Mouse (Mus musculus) c-Kit-negative CD71-positive TER-119-positive erythroid progenitor cells, embryonic 14.5 days (primary cell): ENCODE results near the gene Dnajb6.
"Not testable (repeated sequence)": the region's sequence is repeated elsewhere in the genome, so short reads cannot be mapped to it uniquely, and the experiment has no call there.

ENCODE experiments used
- DNase-seq: peaks from one replicate; pipeline ENCODE4 v3.0.0-alpha.2; 2013; ENCODE audit warnings: low read depth, low spot score

Dnajb6 gene

DNA sequence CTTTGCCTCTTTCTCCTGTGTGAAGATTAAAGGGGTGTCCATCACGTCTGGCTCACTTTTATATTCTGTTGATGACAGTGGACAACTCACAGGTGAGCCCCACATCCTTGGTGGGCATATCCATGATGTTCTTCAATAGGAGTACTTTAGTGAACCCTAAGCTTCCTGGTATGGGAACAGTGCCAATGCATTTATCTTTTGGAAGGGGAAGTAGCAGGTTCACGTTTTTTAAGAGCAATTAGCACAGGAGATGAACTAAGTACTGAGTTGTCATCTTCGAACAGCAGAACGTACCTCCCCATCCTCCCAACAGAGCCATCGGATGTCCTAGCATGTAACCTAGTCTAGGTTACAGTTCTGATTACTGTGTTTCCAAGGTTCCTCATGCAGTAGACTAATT lies 23.8 kb downstream of the Dnajb6 start:
- DNase-seq = no peak

DNA sequence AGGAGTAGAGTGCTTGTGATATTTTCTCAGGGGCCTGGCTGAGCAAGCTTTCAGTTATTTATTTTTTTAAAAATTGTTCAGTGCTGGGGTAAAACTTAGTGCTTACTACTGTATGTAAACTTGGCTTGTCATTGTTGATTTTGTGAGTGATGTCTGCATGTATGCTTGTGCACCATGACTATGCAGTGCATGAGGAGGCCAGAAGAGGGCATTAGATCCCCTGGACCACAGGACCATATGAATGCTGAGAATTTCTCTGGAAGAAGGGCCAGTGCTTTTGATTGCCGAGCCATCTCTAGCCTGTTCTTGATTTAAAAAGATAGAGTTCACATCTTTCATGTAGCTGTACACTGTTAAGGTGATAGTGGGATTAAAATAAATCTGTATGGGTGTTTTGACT lies 35.4 kb downstream of the Dnajb6 start:
- DNase-seq = no peak

GRCm38 (mm10) chr5:29772038-29772437 lies 36.5 kb downstream of the Dnajb6 start:
- DNase-seq = no peak

- DNase-seq = no peak
Observed at GRCm38 (mm10) chr5:29772651-29773330, 37.3 kb downstream of the Dnajb6 start.

DNA sequence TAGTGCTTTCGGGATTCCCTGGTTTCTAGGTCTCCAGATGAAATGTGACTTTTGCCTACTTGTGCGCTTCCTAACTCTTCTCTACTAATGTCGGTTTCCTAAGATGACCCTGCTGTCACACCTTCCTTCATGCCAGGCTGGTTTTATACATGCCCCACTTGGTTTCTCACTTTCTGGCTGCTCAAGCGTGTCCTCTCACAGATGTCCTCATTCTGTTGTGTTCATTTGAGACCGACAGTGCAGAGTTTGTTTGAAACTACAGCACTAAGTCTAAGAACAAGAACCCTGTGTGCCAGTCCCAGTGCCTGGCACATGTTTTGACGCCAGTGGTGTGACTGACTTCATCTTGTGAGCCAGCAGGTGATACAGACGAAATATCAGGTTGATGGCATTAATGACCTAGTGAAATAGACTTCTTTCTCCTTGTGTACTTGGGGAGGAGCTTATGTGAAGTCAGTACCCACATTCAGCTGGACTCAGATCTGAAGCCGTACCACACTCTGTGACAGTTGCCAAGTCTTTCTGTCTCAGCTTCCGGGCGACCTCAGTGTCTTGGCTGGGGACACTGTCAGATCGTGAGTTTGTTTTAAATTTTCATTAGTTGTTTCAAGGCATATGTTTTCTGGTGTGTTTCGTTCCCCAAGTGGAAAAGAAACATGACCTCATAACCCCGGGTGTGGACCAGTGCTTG lies 38.1 kb downstream of the Dnajb6 start:
- DNase-seq = no peak

DNA sequence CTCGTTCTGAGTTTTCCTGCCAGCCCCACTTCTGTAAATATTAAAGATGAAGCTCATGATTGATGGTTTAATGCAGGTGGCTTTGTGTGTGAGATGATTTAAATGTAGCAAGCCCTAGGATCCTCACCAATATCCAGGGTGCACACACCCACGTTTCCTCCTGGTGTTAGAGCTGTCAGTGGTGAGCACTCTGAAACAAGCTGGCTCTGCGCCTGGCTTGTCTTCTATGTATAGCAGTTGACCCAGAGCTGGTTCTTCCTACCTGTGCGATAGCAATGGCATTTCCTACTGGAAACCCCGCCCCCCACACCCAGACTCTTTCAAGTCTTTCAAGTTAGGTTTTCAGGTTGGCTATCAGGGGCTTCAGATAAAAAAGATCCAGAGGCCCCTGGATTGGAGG lies 39.9 kb downstream of the Dnajb6 start:
- DNase-seq = no peak

GRCm38 (mm10) chr5:29778029-29778428 lies 42.5 kb downstream of the Dnajb6 start:
- no peak for DNase-seq

DNA sequence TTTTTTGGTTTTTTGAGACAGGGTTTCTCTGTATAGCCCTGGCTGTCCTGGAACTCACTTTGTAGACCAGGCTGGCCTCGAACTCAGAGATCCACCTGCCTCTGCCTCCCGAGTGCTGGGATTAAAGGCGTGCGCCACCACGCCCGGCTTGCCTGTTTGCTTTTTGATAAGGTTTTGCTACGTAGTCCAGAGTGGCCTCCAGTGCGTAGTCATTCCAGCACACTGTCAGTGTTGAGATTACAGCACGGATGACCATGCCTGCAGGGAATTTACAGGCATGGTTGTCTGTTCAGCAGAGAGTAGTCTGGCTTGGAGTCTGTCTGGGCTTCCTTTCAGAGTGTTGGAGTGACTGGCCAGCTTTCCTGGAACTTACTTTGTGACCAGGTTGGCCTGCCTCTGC lies 44.2 kb downstream of the Dnajb6 start:
- not testable (repeated sequence) for DNase-seq

GRCm38 (mm10) chr5:29782261-29782660 lies 46.8 kb downstream of the Dnajb6 start:
- no peak for DNase-seq

- DNase-seq = not testable (repeated sequence)
Observed at GRCm38 (mm10) chr5:29784906-29785305, 49.4 kb downstream of the Dnajb6 start.

DNA sequence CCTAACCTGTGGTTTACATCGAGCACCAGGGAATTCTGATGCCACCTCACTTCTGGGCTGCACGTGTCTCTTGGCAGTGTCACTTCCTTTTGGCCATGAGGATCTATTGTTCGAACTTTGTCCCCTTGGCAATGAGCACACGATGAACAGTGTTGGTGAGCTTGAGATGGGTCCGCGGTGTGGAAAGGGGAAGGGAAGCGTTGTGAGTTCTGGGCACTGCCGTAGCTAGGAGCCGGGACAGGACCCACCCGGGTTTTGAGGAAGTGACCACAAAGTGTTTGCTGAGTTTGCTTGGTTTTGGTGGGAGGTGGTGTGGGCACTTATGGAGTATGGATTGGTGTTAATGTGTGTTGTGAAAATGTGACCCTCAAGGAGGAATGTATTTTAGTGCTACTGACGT lies 50.5 kb downstream of the Dnajb6 start:
- DNase-seq = not testable (repeated sequence)

- not testable (repeated sequence) for DNase-seq
Observed at GRCm38 (mm10) chr5:29794933-29795332, 59.4 kb downstream of the Dnajb6 start.

- no peak for DNase-seq
Observed at GRCm38 (mm10) chr5:29808940-29809339, 73.5 kb downstream of the Dnajb6 start.

- not testable (repeated sequence) for DNase-seq
Observed at GRCm38 (mm10) chr5:29811377-29811921, 76.0 kb downstream of the Dnajb6 start.

DNA sequence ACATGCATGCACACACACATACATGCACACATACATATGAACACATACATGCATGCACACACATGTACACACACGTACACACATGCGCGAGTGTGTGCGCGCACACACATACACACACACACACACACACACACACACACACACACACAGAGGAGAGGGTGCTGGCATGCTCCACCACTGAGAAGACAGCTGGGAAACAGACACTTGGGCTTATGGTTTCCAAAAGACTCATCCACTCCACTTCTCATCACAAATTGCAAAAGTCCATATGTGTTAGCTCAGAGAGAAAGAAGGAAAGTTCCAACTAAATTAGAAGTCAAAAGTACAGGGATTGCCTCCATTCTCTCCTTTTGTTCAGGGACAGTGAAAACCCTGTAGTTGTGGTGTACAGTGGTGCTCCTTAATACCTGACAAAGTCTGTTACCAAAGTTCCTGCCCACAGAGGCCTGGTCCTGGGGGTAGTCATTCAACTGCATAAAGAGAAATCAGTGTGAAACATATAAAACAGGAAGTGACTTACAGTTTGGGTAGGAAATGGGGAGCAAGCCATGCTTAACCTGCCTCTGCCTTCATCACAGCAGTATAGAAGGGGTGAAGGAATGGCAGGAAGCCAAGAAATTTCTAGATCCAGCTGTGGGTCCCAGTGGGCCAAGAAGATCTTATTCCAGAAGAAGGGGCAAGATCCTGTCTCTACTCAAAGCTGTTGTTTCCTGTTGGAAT lies 81.2 kb downstream of the Dnajb6 start:
- DNase-seq = no peak

- DNase-seq = no peak
Observed at GRCm38 (mm10) chr5:29817400-29817799, 81.9 kb downstream of the Dnajb6 start.

- no peak for DNase-seq
Observed at GRCm38 (mm10) chr5:29818287-29818686, 82.8 kb downstream of the Dnajb6 start.

- no peak for DNase-seq
Observed at GRCm38 (mm10) chr5:29824796-29825195, 89.3 kb downstream of the Dnajb6 start.

GRCm38 (mm10) chr5:29826780-29827179 lies 91.3 kb downstream of the Dnajb6 start:
- DNase-seq = no peak

- no peak for DNase-seq
Observed at GRCm38 (mm10) chr5:29842444-29843166, 107.1 kb downstream of the Dnajb6 start.

- no peak for DNase-seq
Observed at GRCm38 (mm10) chr5:29845038-29845437, 109.5 kb downstream of the Dnajb6 start.

DNA sequence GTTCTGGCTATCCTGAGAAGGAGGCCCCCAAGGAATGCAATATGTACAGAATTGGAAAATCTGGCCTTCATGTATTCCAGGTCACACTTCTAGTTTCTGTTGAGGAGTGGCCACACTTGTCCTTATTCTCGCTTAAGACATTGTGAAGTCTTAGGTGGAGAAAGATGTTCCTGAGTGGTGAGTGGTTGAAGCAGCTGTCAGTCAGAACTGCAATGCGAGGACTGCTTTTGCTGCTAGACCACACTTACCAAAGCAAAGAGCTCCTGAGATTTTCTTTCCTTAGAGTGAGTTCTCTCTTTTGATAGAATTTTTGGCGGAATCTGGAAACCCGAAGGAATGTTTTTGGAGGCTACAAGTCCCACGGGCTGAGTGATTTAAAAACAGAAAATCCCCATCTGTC lies 112.0 kb downstream of the Dnajb6 start:
- no peak for DNase-seq
